Mouse (Mus musculus): ENCODE measurements around the gene Sox11. TPM values are rescaled to one million over a fixed set of nuclear protein-coding genes. Genes with fewer than 3 reads are reported as not detected.
A peak's percentile ranks its signal among the peaks of the same experiment; 100 is the strongest.

Gene Sox11
- 323 and 410 TPM in 2 replicates for polyA plus RNA-seq (2014; fragmentation: Nextera tagmentation; extraction: Ambion mirVana)

GRCm38 (mm10) chr12:27341871-27342690, at the start of gene Sox11:
Gene Sox11, minus strand, starts transcription at chr12:27342574.
- peak within 1 kb of the TSS; percentile 58 for H3K4me2 ChIP-seq (ENCODE audit: low read depth, low read length)
- peak within 1 kb of the TSS; percentile 95 for H3K27ac ChIP-seq (ENCODE audit: low read depth, low read length)
- H3K9me3 ChIP-seq (ENCODE audit: control insufficient read depth, low read length) = no peaks in the 10 kb centered on the region
- peak; percentile 29 for ATAC-seq (ENCODE audit: low read depth)
- H3K9ac ChIP-seq (replicated peaks; ENCODE audit: low read depth, low read length) = peak within 1 kb of the TSS; percentile 97
- WGBS = under 1% methylated on average over 67 of the region's 95 CpGs
- H3K4me1 ChIP-seq (ENCODE audit: control insufficient read depth, insufficient read depth, low read length) = peaks cover 5% of the 10 kb centered on the region; the same call in 1 of the 2 replicates
- H3K4me3 ChIP-seq (ENCODE audit: low read depth, low read length) = peak within 1 kb of the TSS; percentile 75
- H3K27me3 ChIP-seq (ENCODE audit: control insufficient read depth, insufficient read depth, low read length) = no peaks in the 10 kb centered on the region
- H3K36me3 ChIP-seq (ENCODE audit: control insufficient read depth, insufficient read depth, low read length) = no peaks in the 10 kb centered on the region

DNA sequence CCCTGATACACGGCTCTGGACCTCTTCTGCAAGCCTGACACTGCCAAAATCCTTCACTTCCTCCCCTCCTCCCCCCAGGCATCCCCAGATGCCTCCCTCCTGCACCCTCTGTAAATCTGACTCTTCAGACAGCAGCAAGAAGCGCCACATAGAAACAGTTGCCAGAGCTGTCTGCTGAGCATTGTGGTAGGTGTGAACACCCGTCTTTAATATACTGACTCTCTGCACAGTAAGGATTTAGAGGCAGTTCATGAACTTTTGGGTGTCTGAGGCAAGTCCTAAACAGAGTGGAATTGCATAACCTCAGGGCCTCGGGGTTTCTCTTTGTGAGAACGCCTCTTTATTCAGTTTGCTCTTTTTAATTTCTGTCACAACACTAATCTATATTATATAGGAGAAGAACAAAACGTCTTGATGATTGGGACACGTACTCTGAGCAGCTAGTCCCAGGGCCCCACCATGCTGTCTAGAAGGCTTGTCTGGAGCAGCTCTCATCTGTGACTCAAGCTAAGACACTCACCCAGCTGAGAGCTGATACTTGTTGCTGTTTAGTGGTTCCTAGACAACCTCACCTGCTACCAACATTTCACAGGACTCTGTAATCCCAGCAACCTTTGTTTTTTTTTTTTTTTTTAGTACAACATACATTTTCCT, 49.4 kb upstream of the Sox11 start:
- H3K9ac ChIP-seq (replicated peaks; ENCODE audit: low read depth, low read length) = no peak overlapping the region
- WGBS = 26% methylated on average over 7 of the region's 7 CpGs
- H3K4me1 ChIP-seq (ENCODE audit: control insufficient read depth, insufficient read depth, low read length) = no peaks in the 10 kb centered on the region
- H3K9me3 ChIP-seq (ENCODE audit: control insufficient read depth, low read length) = no peaks in the 10 kb centered on the region
- no peaks in the 10 kb centered on the region for H3K36me3 ChIP-seq (ENCODE audit: control insufficient read depth, insufficient read depth, low read length)
- no peak overlapping the region for H3K4me3 ChIP-seq (ENCODE audit: low read depth, low read length)
- H3K27ac ChIP-seq (ENCODE audit: low read depth, low read length) = no peak overlapping the region
- no peak for ATAC-seq (ENCODE audit: low read depth)
- H3K27me3 ChIP-seq (ENCODE audit: control insufficient read depth, insufficient read depth, low read length) = no peaks in the 10 kb centered on the region; the same call in 1 of the 2 replicates
- no peak overlapping the region for H3K4me2 ChIP-seq (ENCODE audit: low read depth, low read length)

DNA sequence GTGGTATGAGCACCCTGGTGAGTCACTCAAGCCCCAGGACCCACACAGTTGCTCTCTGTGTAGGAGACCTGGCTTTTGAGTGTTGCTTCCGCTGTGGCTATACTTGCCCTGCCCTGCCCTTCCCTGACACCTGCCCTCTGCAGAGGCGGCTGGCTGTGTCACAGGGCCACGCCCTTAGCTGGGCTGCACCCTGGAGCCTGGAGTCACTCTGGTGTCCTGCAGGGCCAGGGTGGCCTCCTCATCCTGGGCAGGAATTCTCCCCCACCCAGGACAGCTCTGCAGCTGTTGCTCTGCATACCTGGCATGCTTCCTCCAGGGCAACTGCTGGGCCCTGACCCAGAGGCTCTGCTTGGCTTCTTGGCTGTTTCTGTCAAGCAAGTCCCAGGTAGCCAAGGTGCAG, 48.1 kb upstream of the Sox11 start:
- ATAC-seq (ENCODE audit: low read depth) = no peak
- H3K9ac ChIP-seq (replicated peaks; ENCODE audit: low read depth, low read length) = no peak overlapping the region
- H3K4me2 ChIP-seq (ENCODE audit: low read depth, low read length) = no peak overlapping the region
- no peaks in the 10 kb centered on the region for H3K9me3 ChIP-seq (ENCODE audit: control insufficient read depth, low read length)
- 63% methylated on average over 3 of the region's 3 CpGs for WGBS
- H3K4me3 ChIP-seq (ENCODE audit: low read depth, low read length) = no peak overlapping the region
- no peaks in the 10 kb centered on the region for H3K4me1 ChIP-seq (ENCODE audit: control insufficient read depth, insufficient read depth, low read length)
- H3K27ac ChIP-seq (ENCODE audit: low read depth, low read length) = no peak overlapping the region
- no peaks in the 10 kb centered on the region for H3K36me3 ChIP-seq (ENCODE audit: control insufficient read depth, insufficient read depth, low read length)
- H3K27me3 ChIP-seq (ENCODE audit: control insufficient read depth, insufficient read depth, low read length) = no peaks in the 10 kb centered on the region; the same call in 1 of the 2 replicates

DNA sequence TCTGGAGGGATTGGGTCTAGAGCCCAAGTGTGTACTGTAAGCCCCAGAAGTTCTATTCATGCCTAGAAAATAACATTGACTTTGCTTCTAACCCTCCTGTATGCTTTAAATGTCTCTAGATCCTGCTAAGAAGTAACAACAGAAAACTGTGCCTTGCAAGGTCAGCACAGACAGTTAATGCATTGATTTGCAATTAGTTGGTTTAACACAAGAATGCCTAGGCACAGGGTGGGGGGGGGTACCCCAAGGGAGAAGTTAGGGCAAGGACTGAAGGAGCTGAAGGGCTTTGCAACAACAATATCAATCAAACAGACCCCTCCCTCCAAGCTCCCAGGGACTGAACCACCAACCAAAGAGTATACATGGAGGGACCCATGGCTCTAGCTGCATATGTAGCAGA, 47.1 kb upstream of the Sox11 start:
- Histone ChIP-seq H3K4me1 (ENCODE audit: control insufficient read depth, insufficient read depth, low read length) (no peaks in the 10 kb centered on the region), H3K27ac (ENCODE audit: low read depth, low read length) (no peak overlapping the region), H3K9me3 (ENCODE audit: control insufficient read depth, low read length) (no peaks in the 10 kb centered on the region), H3K4me3 (ENCODE audit: low read depth, low read length) (no peak overlapping the region), H3K4me2 (ENCODE audit: low read depth, low read length) (no peak overlapping the region), H3K36me3 (ENCODE audit: control insufficient read depth, insufficient read depth, low read length) (no peaks in the 10 kb centered on the region), H3K9ac (replicated peaks; ENCODE audit: low read depth, low read length) (no peak overlapping the region), H3K27me3 (ENCODE audit: control insufficient read depth, insufficient read depth, low read length) (no peaks in the 10 kb centered on the region; the same call in 1 of the 2 replicates)
- ATAC-seq (ENCODE audit: low read depth) = no peak

- no peak overlapping the region for H3K9ac ChIP-seq (replicated peaks; ENCODE audit: low read depth, low read length)
- no peak overlapping the region for H3K27ac ChIP-seq (ENCODE audit: low read depth, low read length)
- H3K4me3 ChIP-seq (ENCODE audit: low read depth, low read length) = no peak overlapping the region
- H3K27me3 ChIP-seq (ENCODE audit: control insufficient read depth, insufficient read depth, low read length) = no peaks in the 10 kb centered on the region
- 77% methylated on average over 3 of the region's 3 CpGs for WGBS
- H3K4me1 ChIP-seq (ENCODE audit: control insufficient read depth, insufficient read depth, low read length) = no peaks in the 10 kb centered on the region
- no peaks in the 10 kb centered on the region for H3K36me3 ChIP-seq (ENCODE audit: control insufficient read depth, insufficient read depth, low read length)
- ATAC-seq (ENCODE audit: low read depth) = no peak
- no peak overlapping the region for H3K4me2 ChIP-seq (ENCODE audit: low read depth, low read length)
- H3K9me3 ChIP-seq (ENCODE audit: control insufficient read depth, low read length) = no peaks in the 10 kb centered on the region
These were observed 30.1 kb upstream of the Sox11 start for GRCm38 (mm10) chr12:27372505-27372904.

DNA sequence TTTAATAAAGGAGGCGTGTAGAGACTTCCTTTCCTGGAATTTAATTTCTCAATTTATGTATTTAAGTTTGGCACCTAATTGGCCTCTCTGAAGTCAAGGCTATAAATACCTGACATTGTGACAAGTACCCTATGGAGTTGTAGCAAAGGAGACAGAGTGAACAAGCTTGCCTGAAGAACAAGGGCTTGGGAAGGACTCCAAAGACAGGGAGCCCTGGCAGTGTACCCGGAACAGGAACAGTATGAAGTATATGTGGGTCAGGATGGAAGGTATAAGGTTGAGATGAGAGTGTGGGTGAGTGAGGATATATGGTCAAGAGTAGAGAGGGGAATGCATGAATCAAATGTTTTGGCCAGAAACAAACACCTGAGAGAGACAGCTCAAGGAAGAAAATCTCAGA, 28.4 kb upstream of the Sox11 start:
- WGBS = 82% methylated on average over 2 of the region's 2 CpGs
- no peak for ATAC-seq (ENCODE audit: low read depth)
- Histone ChIP-seq H3K27me3 (ENCODE audit: control insufficient read depth, insufficient read depth, low read length) (no peaks in the 10 kb centered on the region), H3K9ac (replicated peaks; ENCODE audit: low read depth, low read length) (no peak overlapping the region), H3K4me1 (ENCODE audit: control insufficient read depth, insufficient read depth, low read length) (no peaks in the 10 kb centered on the region), H3K4me2 (ENCODE audit: low read depth, low read length) (no peak overlapping the region), H3K36me3 (ENCODE audit: control insufficient read depth, insufficient read depth, low read length) (no peaks in the 10 kb centered on the region), H3K4me3 (ENCODE audit: low read depth, low read length) (no peak overlapping the region), H3K27ac (ENCODE audit: low read depth, low read length) (no peak overlapping the region), H3K9me3 (ENCODE audit: control insufficient read depth, low read length) (no peaks in the 10 kb centered on the region)

- 89% methylated on average over 2 of the region's 2 CpGs for WGBS
These were observed 25.1 kb upstream of the Sox11 start for GRCm38 (mm10) chr12:27367476-27367875.

GRCm38 (mm10) chr12:27363840-27364640, 21.7 kb upstream of the Sox11 start:
- Histone ChIP-seq H3K27ac (ENCODE audit: low read depth, low read length) (peak overlapping the region; percentile 66; the same call in 1 of the 2 replicates), H3K9ac (replicated peaks; ENCODE audit: low read depth, low read length) (no peak overlapping the region), H3K4me1 (ENCODE audit: control insufficient read depth, insufficient read depth, low read length) (0 out of 2 replicates have a peak, but pooled peaks cover 5% of the 10 kb centered on the region), H3K27me3 (ENCODE audit: control insufficient read depth, insufficient read depth, low read length) (no peaks in the 10 kb centered on the region), H3K9me3 (ENCODE audit: control insufficient read depth, low read length) (no peaks in the 10 kb centered on the region), H3K36me3 (ENCODE audit: control insufficient read depth, insufficient read depth, low read length) (no peaks in the 10 kb centered on the region), H3K4me3 (ENCODE audit: low read depth, low read length) (no peak overlapping the region), H3K4me2 (ENCODE audit: low read depth, low read length) (peak overlapping the region; percentile 31)
- peak; percentile 94 for ATAC-seq (ENCODE audit: low read depth)
- WGBS = 19% methylated on average over 16 of the region's 16 CpGs

More at GRCm38 (mm10) chr12:27367476-27367875, 25.1 kb upstream of the Sox11 start:
- H3K27ac ChIP-seq (ENCODE audit: low read depth, low read length) = no peak overlapping the region
- H3K27me3 ChIP-seq (ENCODE audit: control insufficient read depth, insufficient read depth, low read length) = no peaks in the 10 kb centered on the region
- H3K4me3 ChIP-seq (ENCODE audit: low read depth, low read length) = no peak overlapping the region
- no peak for ATAC-seq (ENCODE audit: low read depth)
- no peak overlapping the region for H3K4me2 ChIP-seq (ENCODE audit: low read depth, low read length)
- H3K4me1 ChIP-seq (ENCODE audit: control insufficient read depth, insufficient read depth, low read length) = 0 out of 2 replicates have a peak, but pooled peaks cover 5% of the 10 kb centered on the region
- H3K9me3 ChIP-seq (ENCODE audit: control insufficient read depth, low read length) = no peaks in the 10 kb centered on the region
- H3K36me3 ChIP-seq (ENCODE audit: control insufficient read depth, insufficient read depth, low read length) = no peaks in the 10 kb centered on the region
- no peak overlapping the region for H3K9ac ChIP-seq (replicated peaks; ENCODE audit: low read depth, low read length)
